Mouse (Mus musculus) liver, embryonic 14.5 days (tissue): Measurements from ENCODE around the gene Trabd2b.

ENCODE experiments used
- CTCF ChIP-seq: IDR thresholded peaks from 2 replicates; pipeline ENCODE4 v1.5.1; 2016; ENCODE audit warnings: antibody characterized with exemption, low read depth, control low read depth
- EP300 ChIP-seq: IDR thresholded peaks from 2 replicates; pipeline ENCODE4 v1.6.1; 2016; ENCODE audit warnings: antibody characterized with exemption, low read depth

DNA sequence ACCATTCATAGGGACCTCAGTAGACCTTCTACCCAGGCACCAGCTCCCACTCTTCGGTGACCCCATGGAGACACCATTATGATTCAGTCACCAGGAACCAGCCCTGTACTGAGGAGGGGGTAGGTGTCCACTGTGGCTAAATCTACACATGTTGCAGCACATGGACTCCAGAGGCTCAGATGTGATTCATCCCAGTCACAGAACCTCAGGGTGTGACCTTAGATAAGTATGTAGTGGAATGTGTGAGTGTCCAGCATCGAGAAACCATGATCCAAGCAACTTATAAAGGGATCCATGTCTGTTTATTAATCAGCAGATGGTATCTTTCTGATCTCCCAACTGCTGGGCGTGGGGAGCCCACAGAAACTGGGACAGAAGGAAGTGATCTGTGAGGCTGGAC lies 18.2 kb upstream of the Trabd2b start:
- TF ChIP-seq EP300, result no peak
- TF ChIP-seq CTCF, result no peak
